Mouse (Mus musculus): ENCODE results near the gene Dis3l2. TPM values are rescaled to one million over a fixed set of nuclear protein-coding genes. Genes with fewer than 3 reads are reported as not detected.

Dis3l2 gene
- total RNA-seq, 2 experiments from 2014 or later = 26.6 to 26.9 TPM

DNA sequence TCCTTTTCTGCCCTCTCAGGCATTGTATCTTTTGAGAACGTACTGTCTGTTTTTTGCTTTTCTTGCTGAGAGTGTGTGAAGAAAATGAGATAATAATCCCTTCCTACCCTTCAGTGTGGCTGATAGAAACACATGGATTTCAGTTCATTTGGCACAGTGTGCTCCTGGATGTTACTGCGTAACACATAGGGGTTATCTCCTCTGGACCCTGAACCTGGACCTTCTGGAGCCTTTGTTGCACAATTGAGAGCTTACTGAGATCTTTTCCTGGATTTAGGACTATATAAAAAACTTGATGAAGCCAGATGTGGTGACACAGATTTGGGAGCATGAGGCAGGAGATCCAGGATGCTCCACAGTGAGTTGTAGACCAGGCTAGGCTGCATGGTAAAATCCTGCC, 175.9 kb downstream of the Dis3l2 start:
- DNase-seq (ENCODE audit: low spot score in 2 of 2) = no peak
- Histone ChIP-seq H3K4me3 (no peak overlapping the region), H3K27ac (no peak overlapping the region)
- no peak for TF ChIP-seq CTCF (conservative IDR thresholded peaks at IDR 0.05)

DNA sequence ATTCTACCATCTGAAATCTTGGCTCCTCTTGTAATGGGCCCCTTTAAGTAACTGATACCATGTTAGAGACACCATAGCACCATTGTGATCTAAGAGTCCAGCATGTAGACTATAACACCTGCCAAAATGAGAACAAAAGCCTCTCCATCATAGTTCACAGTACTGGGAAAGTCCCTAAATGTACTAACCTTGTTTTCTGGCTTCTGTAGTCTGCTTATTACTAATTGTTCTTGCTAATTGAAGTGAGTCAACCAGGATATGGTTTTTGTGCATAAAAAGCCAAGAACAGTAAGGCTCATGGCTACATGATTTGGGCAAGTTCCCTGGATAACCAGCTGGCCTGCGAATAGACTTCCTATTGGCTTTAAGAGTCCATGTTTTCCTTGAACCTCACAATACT, 183.5 kb downstream of the Dis3l2 start:
- no peak overlapping the region for H3K4me3 ChIP-seq
- TF ChIP-seq CTCF (conservative IDR thresholded peaks at IDR 0.05) = no peak
- no peak overlapping the region for H3K27ac ChIP-seq
- no peak for DNase-seq (ENCODE audit: low spot score in 2 of 2)

DNA sequence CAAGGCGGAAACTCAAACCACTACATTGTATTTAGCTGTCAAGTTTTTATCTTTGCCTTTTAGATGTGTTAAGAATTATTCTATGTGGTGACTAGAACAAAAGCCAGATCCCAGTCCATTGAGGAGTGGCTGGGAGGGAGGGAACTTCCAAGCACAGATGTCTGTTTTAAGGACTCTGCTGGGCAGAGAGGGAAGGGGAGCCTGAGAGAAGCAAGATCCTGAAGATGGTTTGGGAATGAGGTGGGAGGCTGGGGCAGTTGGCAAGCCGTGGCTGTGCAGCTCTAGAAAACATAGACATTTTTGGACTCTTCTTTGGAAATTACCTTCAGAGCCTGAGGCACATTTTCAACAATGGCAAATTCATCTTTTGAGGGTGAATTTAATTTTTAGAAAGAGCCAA, 208.9 kb downstream of the Dis3l2 start:
- TF ChIP-seq CTCF (conservative IDR thresholded peaks at IDR 0.05) = no peak
- Histone ChIP-seq H3K27ac (no peak overlapping the region), H3K4me3 (no peak overlapping the region)
- DNase-seq (ENCODE audit: low spot score in 2 of 2) = no peak

DNA sequence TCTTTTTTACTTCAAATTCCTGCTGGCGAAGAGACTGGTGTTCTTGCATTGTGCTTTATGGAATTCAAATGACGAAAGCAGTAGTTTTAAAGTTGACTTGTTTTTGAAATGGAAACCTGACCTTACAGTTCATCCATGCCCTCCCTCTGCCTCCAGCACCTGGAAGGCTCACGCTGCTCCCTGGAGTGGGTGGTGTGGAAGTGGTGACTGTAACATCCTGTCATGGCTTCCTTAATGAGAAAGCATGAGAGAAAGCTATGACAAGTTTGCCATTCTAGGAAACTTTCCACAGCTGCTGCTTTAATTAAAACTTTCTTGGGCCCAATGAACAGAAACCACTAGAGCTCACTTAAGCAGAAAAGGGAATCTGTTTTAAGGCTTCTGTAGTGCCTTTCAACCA, 210.3 kb downstream of the Dis3l2 start:
- Histone ChIP-seq H3K4me3 (no peak overlapping the region), H3K27ac (no peak overlapping the region)
- no peak for TF ChIP-seq CTCF (conservative IDR thresholded peaks at IDR 0.05)
- no peak for DNase-seq (ENCODE audit: low spot score in 2 of 2)

DNA sequence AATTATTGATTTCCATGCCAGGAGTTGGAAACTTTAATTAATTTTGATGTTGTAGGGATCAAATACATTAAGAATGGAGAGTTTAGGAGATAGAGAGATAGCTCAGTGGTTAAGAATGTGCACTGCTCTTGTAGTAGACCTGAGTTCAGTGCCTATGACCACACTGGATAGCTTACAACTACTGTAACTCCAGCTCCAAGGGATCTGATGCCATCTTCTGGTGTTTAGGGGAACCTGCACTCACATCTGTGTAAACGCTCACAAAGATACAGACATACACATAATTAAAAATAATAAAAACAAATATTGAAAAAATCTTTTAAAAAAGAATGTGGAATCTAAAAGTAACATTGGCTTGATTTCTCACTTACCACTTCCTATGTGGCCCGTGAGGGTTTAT, 211.1 kb downstream of the Dis3l2 start:
- TF ChIP-seq CTCF (conservative IDR thresholded peaks at IDR 0.05) = peak; percentile 44
- Histone ChIP-seq H3K27ac (no peak overlapping the region), H3K4me3 (no peak overlapping the region)
- DNase-seq (ENCODE audit: low spot score in 2 of 2) = no peak

DNA sequence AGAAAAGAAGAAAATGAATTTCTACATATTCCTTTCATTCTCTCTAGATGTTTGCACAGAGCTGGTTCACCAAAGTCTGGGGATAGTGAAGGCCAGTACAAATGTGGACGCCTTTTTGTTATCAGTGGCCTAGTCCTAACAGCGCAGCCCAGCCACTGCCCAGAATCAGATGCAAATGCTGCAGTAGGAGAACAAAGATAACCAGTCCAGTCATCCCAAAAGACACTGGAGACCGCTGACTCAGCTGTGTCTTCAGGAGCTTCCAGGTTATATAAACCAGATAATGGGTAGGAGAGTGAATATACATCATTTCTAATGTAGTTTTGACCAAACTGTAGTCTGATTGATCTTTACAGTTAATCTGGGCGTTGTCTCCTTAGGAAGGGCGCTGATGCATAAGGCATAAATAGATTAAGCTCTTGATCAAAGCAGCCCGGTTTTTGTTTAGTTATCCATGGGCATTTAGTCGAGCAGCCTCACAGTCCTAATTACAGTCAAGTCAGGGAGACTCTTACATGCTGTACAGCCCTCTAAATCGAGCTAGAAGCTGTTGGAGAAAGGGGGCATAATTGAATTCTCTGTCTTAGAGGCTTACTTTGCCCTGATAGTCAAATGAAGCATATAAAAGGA, 212.9 kb downstream of the Dis3l2 start:
- no peak for TF ChIP-seq CTCF (conservative IDR thresholded peaks at IDR 0.05)
- DNase-seq (ENCODE audit: low spot score in 2 of 2) = no peak
- no peak overlapping the region for H3K27ac ChIP-seq

DNA sequence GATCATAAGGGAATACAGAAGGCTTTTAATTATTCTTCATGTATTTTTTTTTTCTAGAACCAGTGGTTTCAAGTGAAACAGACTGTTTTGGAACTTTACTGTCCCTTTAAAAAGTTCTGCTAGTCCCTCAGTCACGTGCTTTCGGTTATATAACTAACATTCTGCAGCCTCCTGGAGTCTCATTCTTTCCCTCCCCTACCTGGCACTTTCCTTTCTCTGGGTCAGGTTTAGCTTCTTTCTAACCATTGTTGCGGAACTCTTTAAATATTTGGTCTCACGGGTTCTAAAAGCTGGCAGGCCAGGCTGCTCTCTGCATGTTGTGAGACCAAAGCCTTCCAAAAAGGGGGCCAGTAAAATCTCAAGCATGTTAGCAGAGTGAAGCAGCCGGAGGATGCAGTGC, 222.2 kb downstream of the Dis3l2 start:
- Histone ChIP-seq H3K4me3 (no peak overlapping the region), H3K27ac (no peak overlapping the region)
- no peak for DNase-seq (ENCODE audit: low spot score in 2 of 2)
- TF ChIP-seq CTCF (conservative IDR thresholded peaks at IDR 0.05) = no peak

More for the DNA sequence above, 212.9 kb downstream of the Dis3l2 start:
- H3K4me3 ChIP-seq = no peak overlapping the region

DNA sequence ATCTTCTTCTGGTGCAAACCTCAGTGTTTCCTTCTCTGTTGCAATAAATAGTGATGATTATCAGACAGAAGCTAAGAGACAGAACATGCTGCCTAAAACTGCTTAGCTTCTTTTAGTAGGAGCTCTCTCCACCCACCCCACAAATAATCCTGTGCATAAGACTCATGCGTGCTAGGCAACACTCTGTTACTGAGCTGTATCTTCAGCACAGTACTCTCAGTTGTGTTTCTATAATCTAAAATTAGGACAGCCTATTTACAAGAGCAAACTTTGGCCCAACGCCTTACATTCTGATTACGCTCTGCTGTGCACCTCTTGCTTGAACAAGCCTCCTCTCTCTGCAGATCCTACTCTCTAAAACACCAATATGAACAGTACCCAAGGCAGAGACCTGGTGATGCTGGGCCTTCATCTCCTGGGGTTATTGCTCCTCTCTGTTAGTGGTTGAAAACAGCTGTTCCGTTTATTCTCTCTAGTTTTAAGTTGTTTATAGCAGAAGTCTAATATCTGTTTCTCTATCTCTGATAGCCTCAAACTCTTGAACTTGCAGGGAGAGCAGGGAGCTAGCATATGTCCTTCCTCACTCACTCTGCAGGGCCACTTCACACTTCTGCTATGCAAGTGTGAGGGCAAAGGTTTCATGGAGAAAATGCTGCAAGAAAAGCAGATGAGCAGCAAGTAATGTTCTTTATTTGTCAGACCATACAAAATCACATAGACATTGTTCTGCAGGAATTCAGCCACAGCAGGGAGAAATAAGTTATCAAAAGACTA, 228.2 kb downstream of the Dis3l2 start:
- DNase-seq (ENCODE audit: low spot score in 2 of 2) = peak; percentile 38 to 83
- no peak for TF ChIP-seq CTCF (conservative IDR thresholded peaks at IDR 0.05)
- Histone ChIP-seq H3K27ac (peak overlapping the region; percentile 74), H3K4me3 (no peak overlapping the region)

DNA sequence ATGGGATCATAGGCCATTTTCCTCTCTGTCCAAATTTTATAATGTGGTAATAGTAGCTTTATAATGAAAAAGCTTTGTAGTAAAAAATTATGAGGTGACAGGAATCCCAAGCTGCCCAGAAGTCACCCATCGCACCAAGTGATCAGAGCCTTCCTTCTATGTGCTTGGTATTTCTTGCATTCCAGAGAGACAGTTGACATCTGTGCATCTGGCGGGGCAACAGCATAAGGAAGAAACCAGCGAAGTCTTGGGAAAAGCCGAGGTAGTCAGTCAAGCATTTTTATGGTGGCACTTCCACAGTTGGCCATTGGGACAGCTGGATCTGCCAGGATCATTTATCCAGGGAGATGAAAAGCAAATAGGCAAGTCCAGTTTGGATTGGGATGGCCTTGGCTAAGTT, 229.2 kb downstream of the Dis3l2 start:
- Histone ChIP-seq H3K27ac (peak overlapping the region; percentile 74), H3K4me3 (no peak overlapping the region)

DNA sequence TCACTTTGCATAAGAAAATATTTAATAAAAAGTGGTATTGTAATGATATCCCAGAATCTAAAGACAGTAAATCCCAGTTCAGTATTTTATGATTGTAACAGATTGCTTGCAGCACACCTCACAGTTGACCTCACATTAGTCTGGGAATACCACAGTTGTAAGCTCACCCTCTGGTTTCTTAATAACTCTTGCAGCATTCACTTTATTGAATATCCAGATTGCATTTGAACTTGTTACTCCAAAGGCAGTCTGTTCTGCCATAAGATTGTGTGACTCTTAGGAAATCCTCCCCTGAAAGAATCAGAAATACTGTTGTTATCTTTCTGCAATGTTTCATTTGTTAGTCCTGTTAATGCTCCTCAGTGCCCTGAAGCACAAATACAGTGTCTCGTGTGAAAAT, 230.0 kb downstream of the Dis3l2 start:
- Histone ChIP-seq H3K27ac (peak overlapping the region; percentile 74; the same call in 1 of the 2 replicates), H3K4me3 (no peak overlapping the region)
- no peak for TF ChIP-seq CTCF (conservative IDR thresholded peaks at IDR 0.05)
- no peak for DNase-seq (ENCODE audit: low spot score in 2 of 2)

More for the DNA sequence above, 229.2 kb downstream of the Dis3l2 start:
- TF ChIP-seq CTCF (conservative IDR thresholded peaks at IDR 0.05) = no peak
- DNase-seq (ENCODE audit: low spot score in 2 of 2) = no peak

DNA sequence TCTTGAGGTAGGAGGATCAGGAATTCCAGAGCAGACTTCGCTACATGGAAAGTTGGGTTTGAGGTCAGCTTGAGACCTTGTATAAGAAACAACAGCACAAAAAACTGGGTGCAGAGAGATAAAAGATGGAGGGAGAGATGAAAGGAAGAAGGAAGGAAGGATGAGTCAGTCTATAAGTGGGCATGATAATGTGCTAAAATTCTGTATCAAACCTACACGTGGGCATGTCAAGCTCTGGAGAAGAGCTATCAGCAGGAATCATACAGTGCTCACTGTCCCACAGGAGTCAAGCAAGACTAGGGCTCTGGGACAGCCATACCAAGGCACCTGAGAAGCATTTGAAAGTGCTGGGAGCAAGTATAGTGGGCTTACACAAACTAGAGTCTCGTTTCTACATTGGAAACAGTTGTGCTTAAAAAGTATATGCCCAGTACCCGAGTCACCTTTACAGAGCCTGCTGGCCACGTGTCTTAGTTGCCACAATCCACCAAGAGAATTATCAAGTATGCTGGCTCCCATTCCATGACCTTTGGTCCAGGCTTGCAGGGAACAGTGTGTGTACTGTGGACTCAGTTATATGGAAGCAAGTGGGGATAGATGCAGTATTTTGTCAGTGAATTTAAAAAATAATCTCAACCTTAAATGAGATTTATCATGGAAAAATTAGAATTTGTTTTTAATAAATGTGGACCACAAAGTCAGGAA, 248.0 kb downstream of the Dis3l2 start:
- no peak overlapping the region for H3K4me3 ChIP-seq
- H3K27ac ChIP-seq = no peak overlapping the region
- no peak for TF ChIP-seq CTCF (conservative IDR thresholded peaks at IDR 0.05)
- DNase-seq (ENCODE audit: low spot score in 2 of 2) = no peak

DNA sequence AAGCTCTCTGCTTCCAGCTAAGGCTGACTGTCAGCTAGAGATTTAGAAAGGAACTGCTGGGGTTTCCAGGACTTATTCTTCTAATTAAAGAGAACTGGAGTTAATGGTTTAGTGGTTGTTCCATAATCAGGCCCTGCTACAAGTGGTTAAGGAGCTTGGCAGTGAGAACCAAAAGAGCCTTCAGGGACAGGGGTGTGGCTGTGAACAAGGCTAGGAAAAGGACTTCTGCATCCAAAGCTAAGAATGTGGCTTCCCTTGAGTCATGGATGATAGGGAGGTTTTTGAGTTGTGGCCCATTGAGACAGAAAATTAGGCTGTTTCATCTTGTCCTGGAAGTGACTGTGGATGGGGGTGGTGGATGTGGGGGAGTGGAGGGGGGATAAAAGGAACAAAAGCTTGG, 252.2 kb downstream of the Dis3l2 start:
- DNase-seq (ENCODE audit: low spot score in 2 of 2) = no peak
- no peak overlapping the region for H3K4me3 ChIP-seq
- no peak for TF ChIP-seq CTCF (conservative IDR thresholded peaks at IDR 0.05)
- no peak overlapping the region for H3K27ac ChIP-seq

DNA sequence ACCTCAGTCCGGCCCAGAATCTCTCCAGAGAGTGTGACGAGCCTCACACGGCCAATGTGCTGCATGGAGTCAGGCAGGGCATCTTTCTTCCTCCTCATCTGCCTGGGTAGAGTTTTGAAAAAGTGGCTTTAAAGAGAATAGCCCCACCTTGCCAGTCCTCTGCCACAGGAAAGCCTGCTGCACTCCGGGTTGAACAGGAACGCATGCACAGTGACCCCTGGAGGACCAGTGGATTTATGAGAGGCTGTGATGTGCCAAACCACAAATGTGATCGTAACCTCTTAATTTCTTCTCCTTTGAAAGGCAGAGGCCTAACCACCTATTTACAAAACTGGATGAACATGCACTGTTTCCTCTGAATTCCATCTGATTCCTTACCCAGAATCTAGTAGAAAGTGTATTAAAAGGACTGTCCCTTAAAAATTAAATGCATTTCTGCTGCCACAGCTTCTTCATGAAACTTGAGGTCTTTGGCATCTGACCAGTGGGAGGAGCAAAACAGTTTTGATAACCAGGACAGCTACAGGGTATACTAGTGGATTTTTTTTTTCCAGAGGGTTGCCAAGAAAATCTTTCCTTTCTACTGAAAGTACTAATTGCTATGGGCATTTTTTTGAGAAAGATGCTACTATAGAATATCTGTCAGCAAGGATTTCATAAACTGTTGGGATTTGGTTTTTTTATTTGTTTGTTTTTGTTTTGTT, 264.8 kb downstream of the Dis3l2 start:
- peak; percentile 51 for TF ChIP-seq CTCF (conservative IDR thresholded peaks at IDR 0.05)

More for the DNA sequence above, 264.8 kb downstream of the Dis3l2 start:
- DNase-seq (ENCODE audit: low spot score in 2 of 2) = no peak
- Histone ChIP-seq H3K4me3 (no peak overlapping the region), H3K27ac (no peak overlapping the region)
